Mouse (Mus musculus): ENCODE measurements around the gene Samhd1.

DNA sequence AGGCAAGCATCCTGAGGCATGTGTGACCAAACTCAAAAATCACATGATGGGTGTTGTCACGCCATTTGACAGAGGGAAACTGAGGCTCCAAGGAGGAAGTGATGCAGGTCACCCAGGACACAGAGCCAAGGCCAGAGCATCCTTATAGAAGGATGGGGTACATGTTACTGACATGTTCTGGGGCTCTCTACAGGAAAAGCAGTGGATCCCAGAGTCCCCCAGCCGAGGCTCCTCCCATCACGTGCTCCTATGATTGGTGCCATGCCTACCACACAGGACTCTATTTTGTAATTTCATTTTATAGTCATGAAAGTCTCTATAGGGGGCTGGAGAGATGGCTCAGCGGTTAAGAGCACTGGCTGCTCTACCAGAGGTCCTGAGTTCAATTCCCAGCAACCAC, 77.3 kb downstream of the Samhd1 start:
- TF ChIP-seq USF2 (conservative IDR thresholded peaks at IDR 0.05; ENCODE audit: low read depth, low read length) (no peak), MAX (IDR thresholded peaks at IDR 0.05; ENCODE audit: low read length) (no peak), POLR2A (IDR thresholded peaks at IDR 0.05; ENCODE audit: low read depth, low read length) (no peak), CTCF (conservative IDR thresholded peaks at IDR 0.05 in 1 of 2, IDR thresholded peaks at IDR 0.05 in 1 of 2; ENCODE audit: low read depth in 2 of 2, low read length in 2 of 2) (no peak)

Data from CH12.LX (cell line).